Mouse (Mus musculus) lung, embryonic 15.5 days (tissue): ENCODE results near the gene 2810004N23Rik. TPM values are rescaled to one million over a fixed set of nuclear protein-coding genes. Genes with fewer than 3 reads are reported as not detected.

Experiments used
- ATAC-seq: fragments of 200-750 bp; cut with Nextera tagmentation; 2 replicates; pipeline ENCODE4 v1.8.0; 2017; ENCODE audit warnings: moderate number of reproducible peaks, borderline replicate concordance; ENCODE audit not compliant: low FRiP score, low TSS enrichment; ENCODE audit errors: extremely low read depth
- H3K27ac ChIP-seq: fragments of 300-500 bp; sonication (generic); 2 replicates; pipeline ENCODE4 v1.5.1; 2015; ENCODE audit warnings: moderate library complexity, mild to moderate bottlenecking, inconsistent platforms
- H3K27me3 ChIP-seq: fragments of 300-500 bp; sonication (generic); 2 replicates; pipeline ENCODE4 v1.6.1; 2015; ENCODE audit warnings: inconsistent platforms
- H3K36me3 ChIP-seq: fragments of 300-500 bp; sonication (generic); 2 replicates; pipeline ENCODE4 v1.6.1; 2015; ENCODE audit warnings: inconsistent platforms
- H3K4me1 ChIP-seq: fragments of 300-500 bp; sonication (generic); 2 replicates; pipeline ENCODE4 v1.6.1; 2015; ENCODE audit warnings: inconsistent platforms
- H3K4me2 ChIP-seq: fragments of 300-500 bp; sonication (generic); 2 replicates; pipeline ENCODE4 v1.6.1; 2015; ENCODE audit warnings: inconsistent platforms, mild to moderate bottlenecking, moderate library complexity
- H3K4me3 ChIP-seq: fragments of 300-500 bp; sonication (generic); 2 replicates; pipeline ENCODE4 v1.5.1; 2015; ENCODE audit warnings: mild to moderate bottlenecking, inconsistent platforms
- H3K9ac ChIP-seq: fragments of 300-500 bp; sonication (generic); 2 replicates; pipeline ENCODE4 v1.6.1; 2015; ENCODE audit warnings: inconsistent platforms
- H3K9me3 ChIP-seq: fragments of 300-500 bp; sonication (generic); 2 replicates; pipeline ENCODE4 v1.6.1; 2016; ENCODE audit warnings: inconsistent platforms
- WGBS: fragments of 180-500 bp; shearing (Covaris S2); methylation state at CpG from one replicate; pipeline ENCODE4 v1.1.7; 2015; 5-methylcytosine and 5-hydroxymethylcytosine counted together
- polyA plus RNA-seq: library from polyadenylated mRNA; unstranded; fragments of >200 nt; fragmentation: Nextera tagmentation; extraction: Ambion mirVana; gene quantifications from 2 replicates; pipeline ENCODE4 v1.2.1, GENCODE M21; 2015

2810004N23Rik gene
- polyA plus RNA-seq, 1 experiment from 2014 or later = 43.9 TPM

GRCm38 (mm10) chr8:124836273-124836672, 26.6 kb downstream of the 2810004N23Rik start:
- 80% methylated on average over 7 of the region's 7 CpGs for WGBS
- Histone ChIP-seq H3K36me3 (peaks cover 35% of the 10 kb centered on the region), H3K4me2 (no peak overlapping the region), H3K9ac (no peak overlapping the region), H3K4me1 (peaks cover 12% of the 10 kb centered on the region; the same call in 1 of the 2 replicates), H3K9me3 (no peaks in the 10 kb centered on the region), H3K27me3 (no peaks in the 10 kb centered on the region), H3K4me3 (no peak overlapping the region), H3K27ac (no peak overlapping the region)
- ATAC-seq = no peak

- Histone ChIP-seq H3K4me2 (no peak overlapping the region), H3K4me1 (peaks cover 12% of the 10 kb centered on the region; the same call in 1 of the 2 replicates), H3K9ac (no peak overlapping the region), H3K36me3 (peaks cover 31% of the 10 kb centered on the region), H3K27me3 (no peaks in the 10 kb centered on the region), H3K4me3 (no peak overlapping the region), H3K9me3 (no peaks in the 10 kb centered on the region), H3K27ac (no peak overlapping the region)
- ATAC-seq = no peak
These were observed 27.1 kb downstream of the 2810004N23Rik start for GRCm38 (mm10) chr8:124835848-124836247.

- H3K4me2 ChIP-seq = peak overlapping the region; percentile 47
- no peak for ATAC-seq
- H3K4me3 ChIP-seq = peak overlapping the region; percentile 10; the same call in 1 of the 2 replicates
- 25% methylated on average over 15 of the region's 15 CpGs for whole genome bisulfite sequencing
- no peaks in the 10 kb centered on the region for H3K27me3 ChIP-seq
- H3K9ac ChIP-seq = no peak overlapping the region
- peaks cover 12% of the 10 kb centered on the region; the same call in 1 of the 2 replicates for H3K4me1 ChIP-seq
- H3K27ac ChIP-seq = no peak overlapping the region
- no peaks in the 10 kb centered on the region for H3K9me3 ChIP-seq
- peaks cover 10% of the 10 kb centered on the region for H3K36me3 ChIP-seq
These were observed 29.3 kb downstream of the 2810004N23Rik start for GRCm38 (mm10) chr8:124833430-124834205.

- Histone ChIP-seq H3K27ac (no peak overlapping the region), H3K36me3 (no peaks in the 10 kb centered on the region), H3K27me3 (peaks cover 3% of the 10 kb centered on the region; the same call in 1 of the 2 replicates), H3K4me3 (no peak overlapping the region), H3K4me1 (peaks cover 12% of the 10 kb centered on the region; the same call in 1 of the 2 replicates), H3K9ac (no peak overlapping the region), H3K4me2 (no peak overlapping the region), H3K9me3 (no peaks in the 10 kb centered on the region)
- WGBS = 80% methylated on average over 6 of the region's 6 CpGs
- ATAC-seq = no peak
These were observed 31.0 kb downstream of the 2810004N23Rik start for GRCm38 (mm10) chr8:124831941-124832340.

GRCm38 (mm10) chr8:124831531-124831930, 31.4 kb downstream of the 2810004N23Rik start:
- Histone ChIP-seq H3K27ac (no peak overlapping the region), H3K4me3 (no peak overlapping the region), H3K4me1 (peaks cover 12% of the 10 kb centered on the region; the same call in 1 of the 2 replicates), H3K27me3 (peaks cover 3% of the 10 kb centered on the region; the same call in 1 of the 2 replicates), H3K4me2 (no peak overlapping the region), H3K9me3 (no peaks in the 10 kb centered on the region), H3K9ac (no peak overlapping the region), H3K36me3 (no peaks in the 10 kb centered on the region)
- WGBS = 74% methylated on average over 6 of the region's 6 CpGs
- no peak for ATAC-seq

- no peak for ATAC-seq
- no peak overlapping the region for H3K4me3 ChIP-seq
- no peak overlapping the region for H3K4me2 ChIP-seq
- peaks cover 3% of the 10 kb centered on the region; the same call in 1 of the 2 replicates for H3K27me3 ChIP-seq
- no peak overlapping the region for H3K9ac ChIP-seq
- H3K4me1 ChIP-seq = peaks cover 12% of the 10 kb centered on the region; the same call in 1 of the 2 replicates
- WGBS = 65% methylated on average over 13 of the region's 13 CpGs
- no peaks in the 10 kb centered on the region for H3K9me3 ChIP-seq
- no peaks in the 10 kb centered on the region for H3K36me3 ChIP-seq
- H3K27ac ChIP-seq = no peak overlapping the region
These were observed 32.9 kb downstream of the 2810004N23Rik start for GRCm38 (mm10) chr8:124830050-124830449.

GRCm38 (mm10) chr8:124828561-124829240, 34.2 kb downstream of the 2810004N23Rik start:
- Histone ChIP-seq H3K36me3 (no peaks in the 10 kb centered on the region), H3K4me2 (no peak overlapping the region), H3K4me3 (no peak overlapping the region), H3K4me1 (peaks cover 3% of the 10 kb centered on the region; the same call in 1 of the 2 replicates), H3K9me3 (no peaks in the 10 kb centered on the region), H3K27ac (no peak overlapping the region), H3K27me3 (peaks cover 3% of the 10 kb centered on the region; the same call in 1 of the 2 replicates), H3K9ac (no peak overlapping the region)
- WGBS = 81% methylated on average over 24 of the region's 24 CpGs
- no peak for ATAC-seq

- no peak overlapping the region for H3K9ac ChIP-seq
- H3K36me3 ChIP-seq = no peaks in the 10 kb centered on the region
- no peaks in the 10 kb centered on the region for H3K4me1 ChIP-seq
- WGBS = 2% methylated on average over 5 of the region's 5 CpGs
- H3K4me2 ChIP-seq = no peak overlapping the region
- ATAC-seq = no peak
- H3K27ac ChIP-seq = no peak overlapping the region
- H3K4me3 ChIP-seq = no peak overlapping the region
- no peaks in the 10 kb centered on the region for H3K9me3 ChIP-seq
- peaks cover 3% of the 10 kb centered on the region; the same call in 1 of the 2 replicates for H3K27me3 ChIP-seq
These were observed 35.5 kb downstream of the 2810004N23Rik start for GRCm38 (mm10) chr8:124827387-124827786.

GRCm38 (mm10) chr8:124826658-124827057, 36.3 kb downstream of the 2810004N23Rik start:
- peaks cover 3% of the 10 kb centered on the region; the same call in 1 of the 2 replicates for H3K27me3 ChIP-seq
- no peak overlapping the region for H3K4me3 ChIP-seq
- H3K4me1 ChIP-seq = no peaks in the 10 kb centered on the region
- H3K9me3 ChIP-seq = no peaks in the 10 kb centered on the region
- ATAC-seq = no peak
- H3K4me2 ChIP-seq = no peak overlapping the region
- no peak overlapping the region for H3K27ac ChIP-seq
- H3K9ac ChIP-seq = no peak overlapping the region
- WGBS = 32% methylated on average over 7 of the region's 7 CpGs
- no peaks in the 10 kb centered on the region for H3K36me3 ChIP-seq

- no peak overlapping the region for H3K27ac ChIP-seq
- ATAC-seq = no peak
- no peaks in the 10 kb centered on the region for H3K36me3 ChIP-seq
These were observed 39.4 kb downstream of the 2810004N23Rik start for GRCm38 (mm10) chr8:124823497-124823896.

GRCm38 (mm10) chr8:124820125-124820524, 42.8 kb downstream of the 2810004N23Rik start:
- no peak overlapping the region for H3K4me2 ChIP-seq
- H3K27me3 ChIP-seq = no peaks in the 10 kb centered on the region
- H3K9me3 ChIP-seq = 0 out of 2 replicates have a peak, but pooled peaks cover 3% of the 10 kb centered on the region
- no peaks in the 10 kb centered on the region for H3K36me3 ChIP-seq
- no peak for ATAC-seq
- H3K4me3 ChIP-seq = no peak overlapping the region
- no peak overlapping the region for H3K9ac ChIP-seq
- 21% methylated on average over 11 of the region's 11 CpGs for WGBS
- 0 out of 2 replicates have a peak overlapping the region, but pooled peaks have one; percentile 36 for H3K27ac ChIP-seq
- H3K4me1 ChIP-seq = 0 out of 2 replicates have a peak, but pooled peaks cover 5% of the 10 kb centered on the region

More at GRCm38 (mm10) chr8:124823497-124823896, 39.4 kb downstream of the 2810004N23Rik start:
- 80% methylated on average over 6 of the region's 6 CpGs for WGBS
- H3K4me3 ChIP-seq = no peak overlapping the region
- no peak overlapping the region for H3K4me2 ChIP-seq
- H3K4me1 ChIP-seq = 0 out of 2 replicates have a peak, but pooled peaks cover 5% of the 10 kb centered on the region
- H3K9ac ChIP-seq = no peak overlapping the region
- H3K9me3 ChIP-seq = no peaks in the 10 kb centered on the region
- peaks cover 3% of the 10 kb centered on the region; the same call in 1 of the 2 replicates for H3K27me3 ChIP-seq
